Mouse (Mus musculus) intestine, embryonic 16.5 days (tissue): ENCODE results near the gene Id3. TPM values are rescaled to one million over a fixed set of nuclear protein-coding genes. Genes with fewer than 3 reads are reported as not detected.
"Not testable (repeated sequence)": the region's sequence is repeated elsewhere in the genome, so short reads cannot be mapped to it uniquely, and the experiment has no call there.

Experiments used
- ATAC-seq: fragments of 200-750 bp; cut with Nextera tagmentation; 2 replicates; pipeline ENCODE4 v1.8.0; 2017; ENCODE audit warnings: moderate TSS enrichment, moderate library complexity
- H3K27ac ChIP-seq: fragments of 300-500 bp; sonication (generic); 2 replicates; pipeline ENCODE4 v1.5.1; 2014; ENCODE audit warnings: mild to moderate bottlenecking, low read length
- H3K27me3 ChIP-seq: fragments of 300-500 bp; sonication (generic); replicated peaks from 2 replicates; pipeline ENCODE4 v1.6.1; 2014; ENCODE audit warnings: low read length, control low read depth, mixed read lengths; ENCODE audit not compliant: control insufficient read depth, insufficient read depth
- H3K36me3 ChIP-seq: fragments of 300-500 bp; sonication (generic); 2 replicates; pipeline ENCODE4 v1.6.1; 2014; ENCODE audit warnings: low read length, control low read depth; ENCODE audit not compliant: control insufficient read depth, insufficient read depth
- H3K4me1 ChIP-seq: fragments of 300-500 bp; sonication (generic); 2 replicates; pipeline ENCODE4 v1.6.1; 2014; ENCODE audit warnings: low read length, control low read depth, mixed read lengths; ENCODE audit not compliant: control insufficient read depth, insufficient read depth
- H3K4me2 ChIP-seq: fragments of 300-500 bp; sonication (generic); 2 replicates; pipeline ENCODE4 v1.6.1; 2014; ENCODE audit warnings: low read depth, low read length, control low read depth
- H3K4me3 ChIP-seq: fragments of 300-500 bp; sonication (generic); 2 replicates; pipeline ENCODE4 v1.5.1; 2014; ENCODE audit warnings: mild to moderate bottlenecking, low read length
- H3K9ac ChIP-seq: fragments of 300-500 bp; sonication (generic); 2 replicates; pipeline ENCODE4 v1.6.1; 2014; ENCODE audit warnings: low read depth, low read length
- H3K9me3 ChIP-seq: fragments of 300-500 bp; sonication (generic); 2 replicates; pipeline ENCODE4 v1.6.1; 2016; ENCODE audit warnings: low read length, control low read depth; ENCODE audit not compliant: control insufficient read depth
- WGBS: fragments of 180-500 bp; shearing (Covaris S2); extraction: QIAGEN DNeasy Blood & Tissue Kit; methylation state at CpG from one replicate; pipeline ENCODE4 v1.1.7; 2014; 5-methylcytosine and 5-hydroxymethylcytosine counted together
- polyA plus RNA-seq: library from polyadenylated mRNA; unstranded; fragments of >200 nt; fragmentation: Nextera tagmentation; extraction: Ambion mirVana; gene quantifications from 2 replicates; pipeline ENCODE4 v1.2.1, GENCODE M21; 2015

Id3 gene
- 232 and 245 TPM in 2 replicates for polyA plus RNA-seq

DNA sequence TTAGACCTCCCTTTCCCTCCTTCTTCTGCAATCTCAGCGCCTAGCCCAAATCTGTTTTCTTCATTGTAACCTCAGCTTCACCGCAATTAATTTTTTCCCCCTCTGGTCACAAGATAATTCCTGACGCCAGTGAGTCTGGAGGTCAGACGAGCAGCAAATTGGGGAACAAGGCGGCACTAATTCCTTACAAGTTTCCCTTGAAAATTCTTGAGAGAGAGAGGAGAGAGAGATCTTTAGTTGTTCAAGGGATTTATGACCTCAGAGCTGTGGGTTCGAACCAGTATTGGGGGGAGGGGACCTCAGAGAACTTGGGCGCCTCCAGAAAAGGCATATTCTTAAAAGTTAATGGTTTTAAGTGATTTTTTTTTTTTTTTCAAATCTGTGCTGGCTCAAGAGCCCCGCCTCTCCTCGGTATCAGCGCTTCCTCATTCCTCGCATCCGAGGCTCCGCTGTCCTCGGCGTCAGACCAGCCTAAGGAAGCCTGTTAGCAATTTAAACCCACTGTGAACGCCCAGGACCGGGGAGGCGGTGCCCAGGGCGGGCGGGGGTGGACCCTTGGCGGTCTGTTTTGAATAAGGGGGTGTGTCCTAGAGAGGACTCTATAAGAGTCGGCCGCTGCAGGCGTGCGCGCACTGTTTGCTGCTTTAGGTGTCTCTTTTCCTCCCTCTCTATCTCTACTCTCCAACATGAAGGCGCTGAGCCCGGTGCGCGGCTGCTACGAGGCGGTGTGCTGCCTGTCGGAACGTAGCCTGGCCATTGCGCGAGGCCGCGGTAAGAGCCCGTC, at the start of gene Id3:
TSS of gene Id3 (plus strand) at position 305 of the 784 bp plus-strand sequence.
- WGBS, result under 1% methylated on average over 39 of the region's 39 CpGs
- Histone ChIP-seq H3K4me2 (peak within 1 kb of the TSS; percentile 79), H3K4me1 (peaks cover 64% of the 10 kb centered on the region), H3K9ac (peak within 1 kb of the TSS; percentile 93), H3K27me3 (no peaks in the 10 kb centered on the region), H3K9me3 (no peaks in the 10 kb centered on the region), H3K4me3 (peak within 1 kb of the TSS; percentile 82), H3K27ac (peak within 1 kb of the TSS; percentile 98), H3K36me3 (no peaks in the 10 kb centered on the region)
- ATAC-seq, result peak; percentile 84

- no peak overlapping the region for H3K4me2 ChIP-seq
- H3K4me3 ChIP-seq, result no peak overlapping the region
- H3K36me3 ChIP-seq, result no peaks in the 10 kb centered on the region
- H3K4me1 ChIP-seq, result peaks cover 3% of the 10 kb centered on the region; the same call in 1 of the 2 replicates
- 78% methylated on average over 18 of the region's 18 CpGs for WGBS
- H3K27me3 ChIP-seq, result no peaks in the 10 kb centered on the region
- no peak overlapping the region for H3K27ac ChIP-seq
- no peak for ATAC-seq
- H3K9me3 ChIP-seq, result peaks cover 3% of the 10 kb centered on the region
- H3K9ac ChIP-seq, result peak overlapping the region; percentile 7; the same call in 1 of the 2 replicates
Observed at GRCm38 (mm10) chr4:136094519-136095219, 48.6 kb upstream of the Id3 start.

- Histone ChIP-seq H3K9ac (peak overlapping the region; percentile 7; the same call in 1 of the 2 replicates), H3K36me3 (no peaks in the 10 kb centered on the region), H3K4me1 (no peaks in the 10 kb centered on the region), H3K27ac (no peak overlapping the region), H3K27me3 (no peaks in the 10 kb centered on the region), H3K4me2 (no peak overlapping the region), H3K4me3 (no peak overlapping the region), H3K9me3 (peaks cover 3% of the 10 kb centered on the region)
- no peak for ATAC-seq
- 75% methylated on average over 9 of the region's 9 CpGs for WGBS
Observed at GRCm38 (mm10) chr4:136095490-136096105, 47.7 kb upstream of the Id3 start.

GRCm38 (mm10) chr4:136096446-136097113, 46.7 kb upstream of the Id3 start:
- H3K27me3 ChIP-seq, result no peaks in the 10 kb centered on the region
- ATAC-seq, result no peak
- no peak overlapping the region for H3K4me2 ChIP-seq
- no peaks in the 10 kb centered on the region for H3K36me3 ChIP-seq
- WGBS, result 71% methylated on average over 11 of the region's 11 CpGs
- H3K9me3 ChIP-seq, result peaks cover 3% of the 10 kb centered on the region
- no peak overlapping the region for H3K9ac ChIP-seq
- H3K4me1 ChIP-seq, result no peaks in the 10 kb centered on the region
- no peak overlapping the region for H3K27ac ChIP-seq
- no peak overlapping the region for H3K4me3 ChIP-seq

GRCm38 (mm10) chr4:136098446-136098845, 44.9 kb upstream of the Id3 start:
- H3K4me2 ChIP-seq, result no peak overlapping the region
- ATAC-seq, result no peak
- H3K4me3 ChIP-seq, result no peak overlapping the region
- H3K4me1 ChIP-seq, result no peaks in the 10 kb centered on the region
- no peak overlapping the region for H3K27ac ChIP-seq
- no peaks in the 10 kb centered on the region for H3K36me3 ChIP-seq
- H3K9me3 ChIP-seq, result no peaks in the 10 kb centered on the region
- WGBS, result 90% methylated on average over 3 of the region's 3 CpGs
- no peaks in the 10 kb centered on the region for H3K27me3 ChIP-seq
- no peak overlapping the region for H3K9ac ChIP-seq

- Histone ChIP-seq H3K9ac (no peak overlapping the region), H3K9me3 (no peaks in the 10 kb centered on the region), H3K27me3 (no peaks in the 10 kb centered on the region), H3K4me2 (no peak overlapping the region), H3K27ac (no peak overlapping the region), H3K4me3 (no peak overlapping the region), H3K36me3 (no peaks in the 10 kb centered on the region), H3K4me1 (peaks cover 9% of the 10 kb centered on the region; the same call in 1 of the 2 replicates)
- WGBS, result 70% methylated on average over 12 of the region's 12 CpGs
- ATAC-seq, result no peak
Observed at GRCm38 (mm10) chr4:136100396-136101070, 42.8 kb upstream of the Id3 start.

GRCm38 (mm10) chr4:136101753-136102152, 41.5 kb upstream of the Id3 start:
- H3K9ac ChIP-seq, H3K27ac ChIP-seq, H3K4me3 ChIP-seq, H3K4me2 ChIP-seq, ATAC-seq, H3K27me3 ChIP-seq, H3K4me1 ChIP-seq, H3K36me3 ChIP-seq, H3K9me3 ChIP-seq: not testable (repeated sequence)
- 85% methylated on average over 4 of the region's 4 CpGs for WGBS

DNA sequence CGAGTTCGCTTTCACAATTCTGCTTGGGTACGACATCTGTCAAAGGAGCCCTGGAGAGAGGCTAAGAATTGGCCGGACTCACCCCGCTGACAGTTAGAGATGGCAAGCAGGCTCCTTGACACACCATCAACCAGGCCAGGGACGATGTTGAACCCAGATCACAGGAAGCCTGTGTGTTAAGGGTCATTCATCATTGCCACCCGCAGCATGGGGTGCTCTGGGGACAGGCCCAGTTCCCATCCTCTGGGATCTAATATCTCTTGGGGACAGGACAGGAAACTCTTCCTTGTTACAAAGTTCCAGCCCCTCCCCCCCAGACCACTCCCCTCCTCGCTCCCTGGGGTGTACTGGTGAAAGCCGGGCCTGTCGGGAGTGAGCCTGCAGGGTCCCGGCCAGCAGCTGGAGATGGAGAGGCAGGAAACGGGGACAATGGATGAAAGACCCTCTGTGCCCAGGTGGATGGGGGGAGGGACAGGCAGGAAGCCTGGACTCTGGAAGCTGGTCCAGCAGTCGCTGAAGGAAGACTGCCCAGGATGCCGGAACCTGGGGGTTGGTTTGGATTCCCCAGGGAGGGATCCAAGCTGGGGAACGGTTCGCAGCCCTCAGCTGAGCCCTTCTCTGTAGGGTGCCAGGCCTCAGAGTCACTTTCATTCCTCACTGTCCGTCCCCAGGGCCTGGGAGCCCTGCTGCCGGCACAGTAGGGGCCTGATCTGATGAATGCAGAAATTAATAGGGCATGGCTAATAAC, 38.5 kb upstream of the Id3 start:
- Histone ChIP-seq H3K4me2 (peak overlapping the region; percentile 31; the same call in 1 of the 2 replicates), H3K9me3 (no peaks in the 10 kb centered on the region), H3K4me3 (no peak overlapping the region), H3K36me3 (no peaks in the 10 kb centered on the region), H3K9ac (peak overlapping the region; percentile 44; the same call in 1 of the 2 replicates), H3K4me1 (peaks cover 9% of the 10 kb centered on the region; the same call in 1 of the 2 replicates), H3K27ac (peak overlapping the region; percentile 57), H3K27me3 (no peaks in the 10 kb centered on the region)
- ATAC-seq, result peak; percentile 66
- WGBS, result 24% methylated on average over 18 of the region's 18 CpGs
